Mouse (Mus musculus) testis, postnatal 14 days (tissue): ENCODE results near the gene Olfr574.

ENCODE experiments used
- DNase-seq: peaks from one replicate; pipeline ENCODE4 v3.0.0; 2021; ENCODE audit warnings: low spot score

Gene Olfr574

GRCm38 (mm10) chr7:102948167-102948566 lies at the start of gene Olfr574:
Gene Olfr574, plus strand, starts transcription at chr7:102948467.
- DNase-seq: no peak

GRCm38 (mm10) chr7:102915261-102915660 lies 33.0 kb upstream of the Olfr574 start:
- no peak for DNase-seq

GRCm38 (mm10) chr7:102916405-102916804 lies 31.9 kb upstream of the Olfr574 start:
- no peak for DNase-seq

GRCm38 (mm10) chr7:102917032-102917875 lies 31.0 kb upstream of the Olfr574 start, which contains the start of gene Olfr571:
Gene Olfr571, minus strand, starts transcription at chr7:102917536.
- no peak for DNase-seq

GRCm38 (mm10) chr7:102919632-102920031 lies 28.6 kb upstream of the Olfr574 start:
- DNase-seq: no peak

GRCm38 (mm10) chr7:102924109-102924508 lies 24.2 kb upstream of the Olfr574 start, which contains the start of gene Olfr572:
Gene Olfr572, plus strand, starts transcription at chr7:102924409.
- DNase-seq: no peak

- DNase-seq: no peak
These were observed 21.2 kb upstream of the Olfr574 start for GRCm38 (mm10) chr7:102927105-102927504.

GRCm38 (mm10) chr7:102942475-102942874 lies 5.8 kb upstream of the Olfr574 start, which contains the start of gene Olfr573-ps1:
Gene Olfr573-ps1, minus strand, starts transcription at chr7:102942575.
- DNase-seq: no peak

- DNase-seq: no peak
These were observed 4.8 kb upstream of the Olfr574 start for GRCm38 (mm10) chr7:102943417-102943816.

GRCm38 (mm10) chr7:102950732-102951131 lies 2.5 kb downstream of the Olfr574 start:
- no peak for DNase-seq

GRCm38 (mm10) chr7:102958137-102958536 lies 9.9 kb downstream of the Olfr574 start:
- DNase-seq: no peak

GRCm38 (mm10) chr7:102958593-102958992 lies 10.3 kb downstream of the Olfr574 start, which contains the start of gene Olfr575:
Gene Olfr575, minus strand, starts transcription at chr7:102958775.
- DNase-seq: no peak

- no peak for DNase-seq
These were observed 14.1 kb downstream of the Olfr574 start, which contains the start of gene Olfr576 for GRCm38 (mm10) chr7:102962360-102962759. Gene Olfr576, plus strand, starts transcription at chr7:102962660.

- no peak for DNase-seq
These were observed 26.1 kb downstream of the Olfr574 start for GRCm38 (mm10) chr7:102974399-102974798.

GRCm38 (mm10) chr7:102975843-102976242 lies 27.6 kb downstream of the Olfr574 start, which contains the start of gene Olfr577:
Gene Olfr577, minus strand, starts transcription at chr7:102975943.
- DNase-seq: no peak

- no peak for DNase-seq
These were observed 41.0 kb downstream of the Olfr574 start, which contains the start of gene Olfr578 for GRCm38 (mm10) chr7:102989224-102989623. Gene Olfr578, minus strand, starts transcription at chr7:102989324.
